Mouse (Mus musculus) hindbrain, embryonic 13.5 days (tissue): ENCODE data around the gene Klhl40. TPM values are rescaled to one million over a fixed set of nuclear protein-coding genes. Genes with fewer than 3 reads are reported as not detected.

Experiments
- ATAC-seq: fragments of 200-750 bp; cut with Nextera tagmentation; 2 replicates; pipeline ENCODE4 v1.8.0; 2017; ENCODE audit warnings: moderate TSS enrichment; ENCODE audit not compliant: low FRiP score
- H3K27ac ChIP-seq: fragments of 300-500 bp; sonication (generic); 2 replicates; pipeline ENCODE4 v1.5.1; 2015; ENCODE audit warnings: inconsistent platforms, mild to moderate bottlenecking, moderate library complexity
- H3K27me3 ChIP-seq: fragments of 300-500 bp; sonication (generic); 2 replicates; pipeline ENCODE4 v1.6.1; 2015; ENCODE audit warnings: mild to moderate bottlenecking, inconsistent platforms
- H3K36me3 ChIP-seq: fragments of 300-500 bp; sonication (generic); 2 replicates; pipeline ENCODE4 v1.6.1; 2015; ENCODE audit warnings: mild to moderate bottlenecking, inconsistent platforms
- H3K4me1 ChIP-seq: fragments of 300-500 bp; sonication (generic); replicated peaks from 2 replicates; pipeline ENCODE4 v1.6.1; 2015; ENCODE audit warnings: inconsistent platforms
- H3K4me2 ChIP-seq: fragments of 300-500 bp; sonication (generic); 2 replicates; pipeline ENCODE4 v1.6.1; 2015; ENCODE audit warnings: inconsistent platforms, mild to moderate bottlenecking, moderate library complexity
- H3K4me3 ChIP-seq: fragments of 300-500 bp; sonication (generic); 2 replicates; pipeline ENCODE4 v1.5.1; 2015; ENCODE audit warnings: mild to moderate bottlenecking, inconsistent platforms
- H3K9ac ChIP-seq: fragments of 300-500 bp; sonication (generic); 2 replicates; pipeline ENCODE4 v1.6.1; 2015; ENCODE audit warnings: mild to moderate bottlenecking, inconsistent platforms
- H3K9me3 ChIP-seq: fragments of 300-500 bp; sonication (generic); 2 replicates; pipeline ENCODE4 v1.6.1; 2016; ENCODE audit warnings: inconsistent platforms
- WGBS: fragments of 180-500 bp; shearing (Covaris S2); methylation state at CpG from one replicate; pipeline ENCODE4 v1.1.7; 2015; 5-methylcytosine and 5-hydroxymethylcytosine counted together
- polyA plus RNA-seq: library from polyadenylated mRNA; unstranded; fragments of >200 nt; fragmentation: Nextera tagmentation; extraction: Ambion mirVana; gene quantifications from 2 replicates; pipeline ENCODE4 v1.2.1, GENCODE M21; 2015

The Klhl40 gene
- 1.2 and 1.3 TPM in 2 replicates for polyA plus RNA-seq

DNA sequence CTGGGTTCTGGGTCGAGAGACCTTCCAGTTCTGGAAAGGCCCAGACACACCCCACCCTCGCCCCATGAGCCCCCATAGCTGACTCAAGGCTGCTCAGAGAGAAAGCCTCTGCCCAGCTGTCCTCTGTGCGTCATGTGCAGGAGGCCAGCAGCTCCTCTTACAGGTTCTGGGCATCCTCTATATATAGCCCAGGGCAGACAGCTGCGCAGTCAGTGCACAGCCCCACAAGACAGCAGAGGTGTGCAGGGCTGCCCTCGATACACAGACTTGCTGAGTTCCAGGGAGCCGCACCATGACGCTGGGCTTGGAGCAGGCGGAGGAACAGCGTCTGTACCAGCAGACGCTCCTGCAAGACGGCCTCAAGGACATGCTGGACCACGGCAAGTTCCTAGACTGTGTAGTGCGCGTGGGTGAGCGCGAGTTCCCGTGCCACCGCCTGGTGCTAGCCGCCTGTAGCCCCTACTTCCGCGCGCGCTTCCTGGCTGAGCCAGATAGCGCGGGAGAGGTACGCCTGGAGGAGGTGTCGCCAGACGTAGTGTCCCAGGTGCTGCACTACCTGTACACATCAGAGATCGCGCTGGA, at the start of gene Klhl40:
Klhl40 (plus strand) TSS at position 124 of the 582 bp plus-strand sequence.
- no peaks in the 10 kb centered on the region for H3K36me3 ChIP-seq
- H3K9me3 ChIP-seq, result no peaks in the 10 kb centered on the region
- peak within 1 kb of the TSS; percentile 68 for H3K4me2 ChIP-seq
- peak within 1 kb of the TSS; percentile 60 for H3K9ac ChIP-seq
- H3K4me1 ChIP-seq, result peaks cover 11% of the 10 kb centered on the region
- H3K27ac ChIP-seq, result no peak within 1 kb of the TSS
- ATAC-seq, result peak; percentile 81
- H3K27me3 ChIP-seq, result peaks cover 57% of the 10 kb centered on the region
- peak within 1 kb of the TSS; percentile 39 for H3K4me3 ChIP-seq
- 23% methylated on average over 30 of the region's 30 CpGs for WGBS

DNA sequence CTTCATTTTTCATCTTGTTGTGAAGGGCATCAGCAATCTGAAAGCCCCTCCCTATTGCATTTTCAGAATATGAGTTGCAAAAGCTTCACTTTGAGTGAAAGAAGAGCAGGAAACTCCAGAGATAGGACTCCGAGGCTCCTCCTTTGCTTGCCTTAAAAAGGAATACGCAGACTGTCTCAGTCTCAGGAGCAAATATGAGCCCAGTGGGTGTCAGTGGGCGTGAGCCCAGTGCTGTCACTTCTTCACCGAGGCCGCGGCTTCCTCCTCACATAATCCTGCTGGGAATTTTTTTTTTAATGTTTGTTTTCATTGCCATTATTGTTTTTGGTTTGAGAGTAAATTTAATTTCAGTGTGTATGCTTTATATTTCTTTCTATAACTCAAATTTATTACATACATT, 36.9 kb upstream of the Klhl40 start:
- WGBS, result 90% methylated on average over 6 of the region's 6 CpGs
- peaks cover 47% of the 10 kb centered on the region for H3K36me3 ChIP-seq

DNA sequence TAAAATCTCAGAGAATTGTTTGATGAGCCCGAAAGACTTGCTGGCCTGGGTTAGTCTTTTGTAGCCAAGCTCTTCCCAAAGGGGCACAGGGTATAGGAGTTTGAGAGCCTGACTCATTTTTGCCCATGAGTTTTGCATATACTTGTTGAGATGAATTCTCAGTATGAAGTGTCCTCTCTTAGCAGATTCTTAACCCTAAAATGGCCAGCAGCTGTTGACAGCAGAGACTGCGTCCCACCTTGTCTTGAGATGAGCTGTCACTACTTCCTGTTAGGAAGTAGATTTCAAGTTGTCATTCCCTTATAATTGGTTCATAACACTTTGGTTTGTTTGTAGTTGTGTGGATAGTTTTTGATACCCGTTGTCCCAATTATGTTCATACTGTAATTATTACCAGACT, 36.2 kb upstream of the Klhl40 start:
- no peak for ATAC-seq
- H3K27me3 ChIP-seq, result no peaks in the 10 kb centered on the region
- H3K4me2 ChIP-seq, result no peak overlapping the region
- H3K27ac ChIP-seq, result no peak overlapping the region
- H3K9ac ChIP-seq, result no peak overlapping the region
- 96% methylated on average over 3 of the region's 3 CpGs for WGBS
- H3K9me3 ChIP-seq, result no peaks in the 10 kb centered on the region
- H3K4me3 ChIP-seq, result no peak overlapping the region
- H3K4me1 ChIP-seq, result no peaks in the 10 kb centered on the region
- H3K36me3 ChIP-seq, result peaks cover 52% of the 10 kb centered on the region

More for the DNA sequence above, 36.9 kb upstream of the Klhl40 start:
- no peak overlapping the region for H3K4me3 ChIP-seq
- no peaks in the 10 kb centered on the region for H3K4me1 ChIP-seq
- no peak for ATAC-seq
- no peak overlapping the region for H3K27ac ChIP-seq
- no peak overlapping the region for H3K9ac ChIP-seq
- no peaks in the 10 kb centered on the region for H3K9me3 ChIP-seq
- H3K27me3 ChIP-seq, result no peaks in the 10 kb centered on the region
- no peak overlapping the region for H3K4me2 ChIP-seq

DNA sequence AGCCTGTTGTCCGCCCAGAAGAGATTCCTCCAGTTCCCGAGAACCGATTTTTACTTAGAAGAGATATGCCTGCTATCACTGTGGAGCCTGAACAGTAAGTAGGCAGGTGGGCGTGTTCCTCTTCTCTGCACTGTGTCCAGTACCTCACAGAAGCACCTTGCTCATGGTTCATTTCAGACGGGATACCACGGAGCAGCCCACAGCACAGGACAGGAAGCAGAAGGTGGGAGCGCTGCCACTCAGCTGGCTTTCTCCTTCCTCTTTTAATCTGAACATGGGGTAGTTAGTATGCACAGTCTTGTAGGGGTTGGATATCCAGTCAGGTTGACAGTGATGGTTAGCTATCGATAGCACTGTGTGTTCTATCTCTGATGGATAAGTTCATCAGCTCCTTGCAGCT, 33.4 kb upstream of the Klhl40 start:
- 93% methylated on average over 8 of the region's 8 CpGs for WGBS
- Histone ChIP-seq H3K36me3 (peaks cover 81% of the 10 kb centered on the region), H3K4me3 (no peak overlapping the region), H3K9me3 (no peaks in the 10 kb centered on the region), H3K9ac (no peak overlapping the region), H3K27me3 (no peaks in the 10 kb centered on the region), H3K27ac (no peak overlapping the region), H3K4me2 (no peak overlapping the region), H3K4me1 (no peaks in the 10 kb centered on the region)
- no peak for ATAC-seq

DNA sequence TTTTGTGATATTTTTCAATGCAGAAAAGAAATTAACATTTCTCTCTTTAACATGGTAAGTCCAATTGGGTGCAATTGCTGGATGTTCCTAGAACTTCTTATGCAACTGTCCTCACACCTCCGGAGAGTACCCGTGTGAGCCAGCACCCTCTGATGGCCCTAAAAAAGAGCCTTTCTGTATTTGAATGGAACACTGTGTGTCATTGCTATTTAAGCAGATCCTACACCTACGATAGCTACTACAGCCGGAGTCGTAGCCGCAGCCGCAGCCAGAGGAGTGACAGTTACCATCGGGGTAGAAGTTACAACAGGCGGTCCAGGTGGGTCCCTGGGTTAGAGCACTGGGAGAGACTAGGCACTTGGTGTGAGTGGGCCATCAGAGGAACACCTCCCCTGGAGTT, 24.6 kb upstream of the Klhl40 start:
- WGBS, result 95% methylated on average over 9 of the region's 9 CpGs

DNA sequence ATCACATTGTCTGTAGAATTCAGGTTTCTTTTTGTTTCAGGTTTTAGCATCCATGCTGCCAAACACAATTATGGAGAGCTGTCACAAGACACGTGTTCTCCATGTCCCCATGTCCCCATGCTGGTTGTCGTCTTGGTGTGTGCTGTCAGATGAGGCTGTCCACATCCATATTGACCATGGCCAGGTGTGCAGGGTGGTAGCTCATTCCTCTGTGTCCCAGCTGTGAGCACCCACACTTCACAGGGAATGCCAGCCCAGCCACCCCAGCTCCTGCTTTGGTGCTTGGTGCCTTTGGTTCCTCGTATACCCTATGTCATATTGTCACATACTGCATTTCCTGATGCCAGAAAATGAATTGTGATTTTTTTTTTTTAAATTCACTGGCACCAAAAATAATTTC, 22.8 kb upstream of the Klhl40 start:
- Histone ChIP-seq H3K27me3 (no peaks in the 10 kb centered on the region), H3K4me3 (no peak overlapping the region), H3K4me2 (no peak overlapping the region), H3K9ac (no peak overlapping the region), H3K9me3 (no peaks in the 10 kb centered on the region), H3K4me1 (peaks cover 19% of the 10 kb centered on the region), H3K36me3 (peaks cover 63% of the 10 kb centered on the region), H3K27ac (no peak overlapping the region)
- 93% methylated on average over 3 of the region's 3 CpGs for WGBS
- no peak for ATAC-seq

More for the DNA sequence above, 24.6 kb upstream of the Klhl40 start:
- no peaks in the 10 kb centered on the region for H3K9me3 ChIP-seq
- no peak overlapping the region for H3K4me2 ChIP-seq
- no peaks in the 10 kb centered on the region for H3K27me3 ChIP-seq
- no peak overlapping the region for H3K4me3 ChIP-seq
- H3K36me3 ChIP-seq, result peaks cover 82% of the 10 kb centered on the region
- ATAC-seq, result no peak
- H3K27ac ChIP-seq, result no peak overlapping the region
- peaks cover 5% of the 10 kb centered on the region for H3K4me1 ChIP-seq
- no peak overlapping the region for H3K9ac ChIP-seq

DNA sequence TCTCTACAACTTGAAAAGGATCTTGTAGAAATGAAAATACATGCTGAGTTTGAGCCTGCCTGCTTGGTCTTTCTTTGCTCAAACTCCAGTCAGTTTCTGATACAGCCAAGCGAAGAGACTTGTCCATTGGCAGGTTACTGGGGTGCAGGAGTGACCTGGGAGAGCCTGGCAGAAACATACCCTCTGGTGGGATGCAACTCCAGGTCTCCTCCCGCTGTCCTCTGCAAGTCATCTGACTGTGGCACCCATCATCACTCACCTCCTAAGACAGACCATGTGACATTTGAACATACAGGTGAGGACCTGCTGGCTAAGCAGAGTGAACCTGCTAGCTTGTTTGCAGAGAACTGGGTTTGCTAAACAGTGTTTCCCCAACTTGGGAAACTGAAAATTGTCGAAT, 20.6 kb upstream of the Klhl40 start:
- no peaks in the 10 kb centered on the region for H3K9me3 ChIP-seq
- no peak overlapping the region for H3K9ac ChIP-seq
- peaks cover 42% of the 10 kb centered on the region for H3K36me3 ChIP-seq
- no peak overlapping the region for H3K4me2 ChIP-seq
- WGBS, result 93% methylated on average over 3 of the region's 3 CpGs
- peaks cover 34% of the 10 kb centered on the region for H3K4me1 ChIP-seq
- no peaks in the 10 kb centered on the region for H3K27me3 ChIP-seq
- no peak for ATAC-seq
- H3K27ac ChIP-seq, result no peak overlapping the region
- no peak overlapping the region for H3K4me3 ChIP-seq

DNA sequence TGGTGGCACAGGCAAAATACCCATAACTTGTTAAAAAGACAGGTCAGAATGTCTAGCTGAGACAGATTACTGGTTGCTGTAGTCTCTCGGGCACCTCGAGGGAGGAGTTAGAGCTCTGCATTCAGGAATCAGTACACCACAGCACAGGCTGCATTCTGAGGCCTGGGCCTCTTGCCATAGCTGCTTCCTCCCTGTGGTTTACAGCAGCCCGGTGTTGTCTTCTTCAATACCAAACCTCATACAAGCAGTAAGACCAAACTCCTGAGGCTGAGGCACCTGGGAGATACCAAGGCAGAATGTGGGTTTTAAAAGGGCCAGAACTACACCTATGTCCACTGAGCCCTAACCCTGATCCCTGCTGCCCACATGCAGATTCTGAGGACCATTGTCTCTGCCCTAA, 20.0 kb upstream of the Klhl40 start:
- WGBS, result 69% methylated on average over 3 of the region's 3 CpGs
- H3K36me3 ChIP-seq, result peaks cover 38% of the 10 kb centered on the region
- no peak for ATAC-seq
- 0 out of 2 replicates have a peak overlapping the region, but pooled peaks have one; percentile 91 for H3K9ac ChIP-seq
- H3K27me3 ChIP-seq, result no peaks in the 10 kb centered on the region
- H3K4me1 ChIP-seq, result peaks cover 40% of the 10 kb centered on the region
- H3K4me3 ChIP-seq, result no peak overlapping the region
- H3K4me2 ChIP-seq, result no peak overlapping the region
- no peak overlapping the region for H3K27ac ChIP-seq
- no peaks in the 10 kb centered on the region for H3K9me3 ChIP-seq

DNA sequence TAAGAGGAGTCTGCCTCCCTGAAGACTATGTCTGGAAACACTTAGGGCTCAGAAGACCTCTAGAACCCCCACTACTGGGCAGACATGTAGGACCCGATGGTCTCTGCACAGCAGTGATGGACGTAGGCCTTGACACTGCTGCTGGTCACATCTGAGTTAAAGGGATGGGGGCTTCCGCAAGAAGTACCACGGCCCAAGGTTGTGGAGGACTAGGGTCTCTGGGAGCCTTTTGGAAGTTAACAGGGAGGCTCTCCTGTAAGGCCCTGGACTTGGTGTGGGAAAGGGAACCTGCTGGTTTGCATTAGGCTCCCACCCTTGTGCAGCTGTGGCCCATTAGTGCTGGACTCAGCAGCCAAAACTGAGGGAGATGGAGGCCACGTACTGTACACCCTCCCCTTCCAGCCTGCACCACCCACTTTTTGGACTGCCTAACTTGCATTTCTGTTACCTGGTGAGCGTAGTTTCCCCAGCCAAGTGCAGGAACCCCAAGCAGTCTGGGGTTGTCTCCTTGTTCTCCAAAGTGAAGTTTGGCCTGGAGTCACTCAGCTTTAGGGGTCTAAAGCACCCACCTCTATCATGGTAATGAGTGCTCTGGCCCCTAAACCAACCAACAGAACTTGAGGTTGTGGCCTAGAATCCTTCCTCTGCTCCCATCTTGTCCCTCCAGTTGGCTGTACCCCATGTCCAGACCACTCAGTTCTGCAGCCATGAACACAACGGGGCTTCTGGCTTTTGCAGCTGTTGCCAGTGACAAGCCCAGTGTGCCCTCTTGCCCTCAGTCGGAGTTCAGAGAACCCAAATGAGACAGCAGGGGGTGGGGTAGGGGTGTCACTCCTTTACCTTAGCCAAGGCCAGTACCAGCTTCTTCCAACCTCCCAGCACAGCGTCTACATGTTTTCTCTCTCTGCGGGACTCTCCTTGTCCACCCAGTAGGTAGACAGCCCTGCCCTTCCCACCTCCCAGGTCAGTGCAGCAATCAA, 19.3 kb upstream of the Klhl40 start:
- H3K36me3 ChIP-seq, result peaks cover 39% of the 10 kb centered on the region
- peak overlapping the region; percentile 91 for H3K27ac ChIP-seq
- no peak for ATAC-seq
- H3K4me2 ChIP-seq, result peak overlapping the region; percentile 89
- H3K9ac ChIP-seq, result peak overlapping the region; percentile 91
- WGBS, result 51% methylated on average over 10 of the region's 10 CpGs
- no peaks in the 10 kb centered on the region for H3K27me3 ChIP-seq
- H3K9me3 ChIP-seq, result no peaks in the 10 kb centered on the region
- H3K4me1 ChIP-seq, result peaks cover 44% of the 10 kb centered on the region
- H3K4me3 ChIP-seq, result peak overlapping the region; percentile 78

DNA sequence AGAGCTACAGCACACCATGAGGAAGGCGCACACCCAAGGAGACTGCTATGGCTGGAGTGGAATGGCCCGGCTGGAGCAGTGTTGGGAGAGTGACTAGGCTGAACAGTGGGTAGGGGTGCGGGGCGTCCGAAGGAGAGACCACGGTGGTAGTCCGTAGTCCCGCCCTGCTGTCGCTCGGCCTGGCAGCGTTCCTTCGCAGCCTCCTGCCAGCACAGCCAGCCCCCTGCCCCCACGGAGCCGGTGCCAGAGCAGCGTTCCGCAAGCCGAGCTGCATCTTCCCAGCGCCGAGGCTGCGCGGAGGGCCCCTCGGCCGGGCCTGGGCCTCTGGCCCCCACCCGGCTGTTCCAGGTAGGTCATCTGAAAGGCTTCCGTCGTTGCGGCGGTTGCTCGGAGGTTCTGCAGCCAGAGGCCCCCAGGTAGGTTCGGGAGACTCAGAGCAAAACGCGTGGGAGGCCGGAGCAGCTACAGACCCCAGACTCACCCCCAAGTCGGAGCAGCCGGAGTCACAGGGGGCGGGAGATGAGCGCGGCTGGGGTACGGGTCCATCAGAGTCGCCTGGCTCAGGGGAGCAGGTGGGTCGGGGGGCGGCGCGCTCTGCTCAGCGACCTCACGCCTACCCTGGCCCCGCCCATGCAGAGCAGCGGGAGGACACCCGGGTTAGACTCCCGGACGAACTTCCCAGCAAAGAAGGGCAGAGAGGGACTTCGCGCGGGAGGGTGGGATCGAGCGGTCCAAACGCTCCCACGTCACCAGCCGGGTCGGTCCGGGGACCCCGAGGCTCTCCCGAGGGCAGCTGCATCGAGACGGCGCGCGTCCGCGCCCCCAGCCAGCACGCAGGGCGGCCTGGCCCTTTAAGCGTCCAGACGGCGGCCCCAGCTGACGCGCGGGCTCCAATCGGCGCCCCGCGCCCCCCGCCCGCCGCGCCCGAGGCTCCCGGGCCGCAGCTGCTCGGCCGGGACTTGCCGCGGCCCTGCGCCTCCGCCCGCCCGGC, 18.0 kb upstream of the Klhl40 start, which contains the start of gene Zfp651:
Zfp651 (plus strand) TSS at position 240 of the 991 bp plus-strand sequence.
- peak; percentile 85 for ATAC-seq
- H3K4me3 ChIP-seq, result peak within 1 kb of the TSS; percentile 78
- H3K27ac ChIP-seq, result peak within 1 kb of the TSS; percentile 91
- H3K4me1 ChIP-seq, result peaks cover 44% of the 10 kb centered on the region
- WGBS, result under 1% methylated on average over 89 of the region's 97 CpGs
- H3K9ac ChIP-seq, result peak within 1 kb of the TSS; percentile 91
- H3K36me3 ChIP-seq, result peaks cover 40% of the 10 kb centered on the region
- H3K27me3 ChIP-seq, result no peaks in the 10 kb centered on the region
- no peaks in the 10 kb centered on the region for H3K9me3 ChIP-seq
- peak within 1 kb of the TSS; percentile 89 for H3K4me2 ChIP-seq

DNA sequence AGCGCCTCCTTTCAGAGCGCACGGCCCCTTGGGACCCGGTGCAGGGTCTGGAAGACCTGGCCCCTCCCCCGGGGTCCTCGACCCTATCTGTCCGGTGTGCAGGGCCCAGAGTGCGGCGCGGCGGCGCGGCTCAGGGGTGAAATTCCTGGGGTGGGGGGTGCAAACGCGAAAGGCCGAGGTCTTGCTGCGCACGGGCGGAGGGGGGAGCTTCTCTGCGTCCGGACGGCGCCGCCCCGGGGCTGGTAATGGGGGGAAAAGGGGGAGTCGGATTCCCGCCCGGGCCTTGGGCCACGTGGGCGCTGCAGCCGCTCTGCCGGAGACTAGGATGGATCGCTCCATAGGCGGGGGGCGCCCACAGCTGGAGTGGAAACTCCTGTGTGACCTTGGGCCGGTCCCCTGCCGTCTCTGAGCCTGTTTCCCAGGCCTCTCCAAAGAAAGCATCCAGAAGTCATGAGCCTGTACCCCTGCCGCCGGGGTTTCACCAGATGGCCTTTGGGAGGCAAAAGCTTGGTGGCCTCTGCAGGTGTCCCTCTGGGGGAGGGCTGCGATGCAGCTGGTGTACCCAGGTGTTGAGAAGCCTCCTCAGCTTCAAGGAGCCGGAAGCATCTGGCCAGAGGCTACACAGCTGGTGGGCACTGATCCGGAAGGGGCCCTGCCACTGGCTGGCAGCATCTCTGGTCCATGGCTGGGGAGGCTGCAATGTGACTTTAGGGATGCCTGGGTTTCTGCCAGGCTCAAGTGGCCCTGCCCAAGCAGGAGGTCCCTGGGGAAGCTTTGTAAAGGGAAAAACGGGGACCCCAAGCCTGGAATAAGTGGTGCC, 16.9 kb upstream of the Klhl40 start:
- peak overlapping the region; percentile 89 for H3K4me2 ChIP-seq
- peak overlapping the region; percentile 78 for H3K4me3 ChIP-seq
- WGBS, result under 1% methylated on average over 35 of the region's 43 CpGs
- peak; percentile 39 for ATAC-seq
- peak overlapping the region; percentile 91 for H3K9ac ChIP-seq
- H3K27ac ChIP-seq, result peak overlapping the region; percentile 91
- no peaks in the 10 kb centered on the region for H3K27me3 ChIP-seq
- H3K36me3 ChIP-seq, result peaks cover 40% of the 10 kb centered on the region
- H3K9me3 ChIP-seq, result no peaks in the 10 kb centered on the region
- H3K4me1 ChIP-seq, result peaks cover 50% of the 10 kb centered on the region
